Mouse (Mus musculus) testis, postnatal 14 days (tissue): Measurements from ENCODE around the gene Tnf.

Source experiments
- DNase-seq: peaks from one replicate; pipeline ENCODE4 v3.0.0; 2021; ENCODE audit warnings: low spot score

The Tnf gene

DNA sequence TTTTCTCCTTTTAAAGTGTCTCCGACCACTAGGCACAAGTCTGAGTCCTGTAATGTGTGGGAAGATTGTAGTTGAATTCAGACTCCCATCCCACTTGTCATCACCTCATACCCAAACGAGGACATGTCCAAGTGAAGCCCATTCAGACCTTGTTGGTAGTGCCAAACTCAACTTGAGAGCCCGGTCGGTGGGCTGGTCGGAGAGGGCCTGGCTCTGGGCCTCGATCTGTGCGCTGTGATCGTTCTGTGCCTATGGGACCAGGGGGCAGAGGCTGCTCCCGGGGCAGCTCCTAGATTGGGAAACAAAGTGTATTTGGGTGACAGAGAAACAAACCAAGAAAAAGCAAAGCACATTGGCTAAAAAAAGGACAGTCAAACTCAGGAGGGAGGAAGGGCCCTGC, 48.7 kb downstream of the Tnf start:
- no peak for DNase-seq

DNA sequence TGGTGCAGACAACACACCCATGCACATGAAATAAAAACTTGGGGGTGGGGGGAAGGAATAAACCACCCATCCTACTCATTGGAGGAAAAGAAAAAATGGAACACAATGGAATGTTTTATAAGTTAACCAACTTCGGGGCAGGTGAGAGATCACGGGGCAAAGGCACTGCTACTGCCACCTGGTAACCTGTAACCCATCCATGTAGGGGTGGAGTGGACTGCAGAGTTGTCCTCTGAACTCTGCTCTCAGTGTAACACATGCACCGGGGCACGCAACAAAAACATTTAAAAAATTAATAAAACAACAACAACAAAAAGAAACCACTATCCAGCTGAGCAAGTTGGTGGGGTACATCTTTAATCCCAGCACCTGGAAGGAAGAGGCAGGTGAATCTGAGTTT, 49.7 kb downstream of the Tnf start:
- DNase-seq, result no peak
